Mouse (Mus musculus) testis, adult 2 months (tissue): ENCODE measurements around the gene Rtl1. TPM values are rescaled to one million over a fixed set of nuclear protein-coding genes. Genes with fewer than 3 reads are reported as not detected.

Source experiments
- H3K27ac ChIP-seq: fragments of 200-500 bp; 2 replicates; pipeline ENCODE4 v1.5.1; 2012; ENCODE audit warnings: low read depth, low read length; ENCODE audit not compliant: control insufficient read depth, insufficient read depth
- H3K27me3 ChIP-seq: fragments of 200-500 bp; 2 replicates; pipeline ENCODE4 v1.6.1; 2012; ENCODE audit warnings: mild to moderate bottlenecking, low read length, moderate library complexity; ENCODE audit not compliant: control insufficient read depth, insufficient read depth
- H3K36me3 ChIP-seq: fragments of 200-500 bp; 2 replicates; pipeline ENCODE4 v1.6.1; 2012; ENCODE audit warnings: mild to moderate bottlenecking, low read length; ENCODE audit not compliant: control insufficient read depth, insufficient read depth
- H3K4me1 ChIP-seq: fragments of 200-500 bp; 2 replicates; pipeline ENCODE4 v1.6.1; 2012; ENCODE audit warnings: low read length; ENCODE audit not compliant: control insufficient read depth, insufficient read depth
- H3K4me3 ChIP-seq: fragments of 200-500 bp; 2 replicates; pipeline ENCODE4 v1.5.1; 2012; ENCODE audit warnings: low read depth, mild to moderate bottlenecking, low read length, moderate library complexity, mixed read lengths; ENCODE audit not compliant: control insufficient read depth
- CTCF ChIP-seq: fragments of 200-500 bp; IDR thresholded peaks from 2 replicates; pipeline ENCODE4 v1.5.1; 2012; ENCODE audit warnings: low read depth, mild to moderate bottlenecking, inconsistent platforms, low read length, moderate library complexity; ENCODE audit not compliant: control insufficient read depth, insufficient read depth, insufficient replicate concordance
- POLR2A ChIP-seq: fragments of 200-500 bp; IDR thresholded peaks from 2 replicates; pipeline ENCODE4 v1.6.1; 2012; ENCODE audit warnings: low read depth, mild to moderate bottlenecking, inconsistent platforms, low read length, moderate library complexity; ENCODE audit not compliant: control insufficient read depth
- polyA plus RNA-seq: library from polyadenylated mRNA; depleted of rRNA; stranded (reverse); fragments of >200 nt; gene quantifications from 2 replicates; pipeline ENCODE4 v1.2.3, GENCODE M21; 2012

The Rtl1 gene
- polyA plus RNA-seq, 1 experiment, result not detected

GRCm38 (mm10) chr12:109604982-109605721, 5.0 kb upstream of the Rtl1 start:
- no peak overlapping the region for H3K27ac ChIP-seq
- no peaks in the 10 kb centered on the region for H3K4me1 ChIP-seq
- no peak overlapping the region for H3K4me3 ChIP-seq
- TF ChIP-seq POLR2A, result no peak
- no peak for TF ChIP-seq CTCF
- H3K36me3 ChIP-seq, result no peaks in the 10 kb centered on the region
- H3K27me3 ChIP-seq, result no peaks in the 10 kb centered on the region

- Histone ChIP-seq H3K36me3 (no peaks in the 10 kb centered on the region), H3K4me3 (no peak overlapping the region), H3K27ac (no peak overlapping the region), H3K4me1 (no peaks in the 10 kb centered on the region), H3K27me3 (no peaks in the 10 kb centered on the region)
- TF ChIP-seq CTCF (no peak), POLR2A (no peak)
These were observed 1.4 kb downstream of the Rtl1 start for GRCm38 (mm10) chr12:109598551-109599250.

GRCm38 (mm10) chr12:109596726-109597125, 3.4 kb downstream of the Rtl1 start:
- TF ChIP-seq CTCF, result no peak
- TF ChIP-seq POLR2A, result no peak
- no peaks in the 10 kb centered on the region for H3K4me1 ChIP-seq
- no peaks in the 10 kb centered on the region for H3K27me3 ChIP-seq
- no peak overlapping the region for H3K27ac ChIP-seq
- no peaks in the 10 kb centered on the region for H3K36me3 ChIP-seq
- H3K4me3 ChIP-seq, result no peak overlapping the region

GRCm38 (mm10) chr12:109596232-109596631, 3.9 kb downstream of the Rtl1 start:
- no peaks in the 10 kb centered on the region for H3K27me3 ChIP-seq
- TF ChIP-seq POLR2A (no peak), CTCF (no peak)
- H3K4me1 ChIP-seq, result no peaks in the 10 kb centered on the region
- H3K27ac ChIP-seq, result no peak overlapping the region
- H3K36me3 ChIP-seq, result no peaks in the 10 kb centered on the region
- no peak overlapping the region for H3K4me3 ChIP-seq

- no peak for TF ChIP-seq POLR2A
- no peak for TF ChIP-seq CTCF
- no peaks in the 10 kb centered on the region for H3K27me3 ChIP-seq
- no peaks in the 10 kb centered on the region for H3K4me1 ChIP-seq
- H3K36me3 ChIP-seq, result no peaks in the 10 kb centered on the region
- no peak overlapping the region for H3K27ac ChIP-seq
- no peak overlapping the region for H3K4me3 ChIP-seq
These were observed 4.4 kb downstream of the Rtl1 start for GRCm38 (mm10) chr12:109595753-109596152.

- Histone ChIP-seq H3K4me1 (no peaks in the 10 kb centered on the region), H3K27me3 (no peaks in the 10 kb centered on the region), H3K36me3 (no peaks in the 10 kb centered on the region), H3K4me3 (no peak overlapping the region), H3K27ac (no peak overlapping the region)
- TF ChIP-seq POLR2A (no peak), CTCF (no peak)
These were observed 5.2 kb downstream of the Rtl1 start for GRCm38 (mm10) chr12:109594961-109595360.

GRCm38 (mm10) chr12:109582185-109582584, 17.9 kb downstream of the Rtl1 start:
- H3K36me3 ChIP-seq, result no peaks in the 10 kb centered on the region
- H3K27ac ChIP-seq, result no peak overlapping the region
- no peaks in the 10 kb centered on the region for H3K4me1 ChIP-seq
- no peaks in the 10 kb centered on the region for H3K27me3 ChIP-seq
- no peak overlapping the region for H3K4me3 ChIP-seq
- TF ChIP-seq CTCF (no peak), POLR2A (no peak)
